Mouse (Mus musculus) embryonic facial prominence, embryonic 11.5 days (tissue): Measurements from ENCODE around the gene Stxbp4. TPM values are rescaled to one million over a fixed set of nuclear protein-coding genes. Genes with fewer than 3 reads are reported as not detected.

Experiments used
- ATAC-seq: fragments of 200-750 bp; cut with Nextera tagmentation; replicated peaks from 2 replicates; pipeline ENCODE4 v1.8.0; 2017; ENCODE audit warnings: low read depth; ENCODE audit not compliant: insufficient number of reproducible peaks, low FRiP score, low TSS enrichment
- DNase-seq: peaks from one replicate; pipeline ENCODE4 v3.0.0-alpha.2; 2015; ENCODE audit warnings: low spot score
- H3K27ac ChIP-seq: fragments of 300-500 bp; sonication (generic); replicated peaks from 2 replicates; pipeline ENCODE4 v1.5.1; 2014; ENCODE audit warnings: mild to moderate bottlenecking, low read depth, low read length, control low read depth
- H3K27me3 ChIP-seq: fragments of 300-500 bp; sonication (generic); 2 replicates; pipeline ENCODE4 v1.6.1; 2014; ENCODE audit warnings: mild to moderate bottlenecking, low read length, moderate library complexity, mixed read lengths; ENCODE audit not compliant: control insufficient read depth, insufficient read depth
- H3K36me3 ChIP-seq: fragments of 300-500 bp; sonication (generic); replicated peaks from 2 replicates; pipeline ENCODE4 v1.6.1; 2014; ENCODE audit warnings: low read depth, mild to moderate bottlenecking, low read length, moderate library complexity, mixed read lengths; ENCODE audit not compliant: control insufficient read depth, insufficient read depth
- H3K4me1 ChIP-seq: fragments of 300-500 bp; sonication (generic); 2 replicates; pipeline ENCODE4 v1.6.1; 2014; ENCODE audit warnings: low read length, mixed read lengths; ENCODE audit not compliant: control insufficient read depth, insufficient read depth
- H3K4me2 ChIP-seq: fragments of 300-500 bp; sonication (generic); 2 replicates; pipeline ENCODE4 v1.6.1; 2014; ENCODE audit warnings: low read depth, mild to moderate bottlenecking, control low read depth, low read length, moderate library complexity
- H3K4me3 ChIP-seq: fragments of 300-500 bp; sonication (generic); 2 replicates; pipeline ENCODE4 v1.5.1; 2014; ENCODE audit warnings: low read depth, low read length, control low read depth
- H3K9ac ChIP-seq: fragments of 300-500 bp; sonication (generic); replicated peaks from 2 replicates; pipeline ENCODE4 v1.6.1; 2014; ENCODE audit warnings: mild to moderate bottlenecking, control low read depth, low read length
- H3K9me3 ChIP-seq: fragments of 300-500 bp; sonication (generic); replicated peaks from 2 replicates; pipeline ENCODE4 v1.6.1; 2016; ENCODE audit warnings: mild to moderate bottlenecking, low read length, inconsistent platforms, mixed read lengths; ENCODE audit not compliant: control insufficient read depth
- WGBS: fragments of 180-500 bp; shearing (Covaris S2); extraction: QIAGEN DNeasy Blood & Tissue Kit; methylation state at CpG from one replicate; pipeline ENCODE4 v1.1.7; 2014; 5-methylcytosine and 5-hydroxymethylcytosine counted together
- polyA plus RNA-seq: library from polyadenylated mRNA; unstranded; fragments of >200 nt; fragmentation: Nextera tagmentation; extraction: Ambion mirVana; gene quantifications from 2 replicates; pipeline ENCODE4 v1.2.1, GENCODE M21; 2014

Gene Stxbp4
- polyA plus RNA-seq = 35.1 and 38.2 TPM in 2 replicates

GRCm38 (mm10) chr11:90637440-90638311, at the start of gene Stxbp4, which contains the start of gene Cox11:
Stxbp4 (minus strand) TSS chr11:90638084.
Cox11 (plus strand) TSS chr11:90638173.
- H3K4me3 ChIP-seq = peak within 1 kb of the TSS; percentile 97

GRCm38 (mm10) chr11:90687040-90687439, 49.2 kb upstream of the Stxbp4 start:
- under 1% methylated on average over 17 of the region's 17 CpGs for WGBS
- Histone ChIP-seq H3K27me3 (peaks cover 4% of the 10 kb centered on the region; the same call in 1 of the 2 replicates), H3K4me2 (peak overlapping the region; percentile 65), H3K4me1 (0 out of 2 replicates have a peak, but pooled peaks cover 3% of the 10 kb centered on the region), H3K27ac (no peak overlapping the region), H3K4me3 (peak overlapping the region; percentile 50), H3K9me3 (no peaks in the 10 kb centered on the region), H3K36me3 (no peaks in the 10 kb centered on the region), H3K9ac (peak overlapping the region; percentile 59)
- DNase-seq = peak; percentile 5
- peak; percentile 45 for ATAC-seq

More at GRCm38 (mm10) chr11:90637440-90638311, at the start of gene Stxbp4, which contains the start of gene Cox11:
- DNase-seq = peak; percentile 97
- peak within 1 kb of the TSS; percentile 96 for H3K9ac ChIP-seq
- ATAC-seq = peak; percentile 95
- H3K27ac ChIP-seq = peak within 1 kb of the TSS; percentile 77
- no peaks in the 10 kb centered on the region for H3K36me3 ChIP-seq
- H3K4me2 ChIP-seq = peak within 1 kb of the TSS; percentile 61
- no peaks in the 10 kb centered on the region for H3K9me3 ChIP-seq
- H3K4me1 ChIP-seq = no peaks in the 10 kb centered on the region
- under 1% methylated on average over 45 of the region's 48 CpGs for WGBS
- no peaks in the 10 kb centered on the region for H3K27me3 ChIP-seq

- Histone ChIP-seq H3K9ac (peak overlapping the region; percentile 59; the same call in 1 of the 2 replicates), H3K27ac (no peak overlapping the region), H3K4me1 (0 out of 2 replicates have a peak, but pooled peaks cover 3% of the 10 kb centered on the region), H3K36me3 (no peaks in the 10 kb centered on the region), H3K9me3 (no peaks in the 10 kb centered on the region), H3K4me2 (peak overlapping the region; percentile 65), H3K4me3 (peak overlapping the region; percentile 50), H3K27me3 (peaks cover 4% of the 10 kb centered on the region; the same call in 1 of the 2 replicates)
- no peak for DNase-seq
- 71% methylated on average over 13 of the region's 13 CpGs for WGBS
- ATAC-seq = no peak
Observed at GRCm38 (mm10) chr11:90686287-90687025, 48.6 kb upstream of the Stxbp4 start.

GRCm38 (mm10) chr11:90685196-90685595, 47.3 kb upstream of the Stxbp4 start:
- DNase-seq (no peak), ATAC-seq (no peak)
- H3K9me3 ChIP-seq = no peaks in the 10 kb centered on the region
- peaks cover 4% of the 10 kb centered on the region; the same call in 1 of the 2 replicates for H3K27me3 ChIP-seq
- 64% methylated on average over 6 of the region's 6 CpGs for WGBS
- no peak overlapping the region for H3K4me2 ChIP-seq
- H3K9ac ChIP-seq = no peak overlapping the region
- 0 out of 2 replicates have a peak, but pooled peaks cover 3% of the 10 kb centered on the region for H3K4me1 ChIP-seq
- H3K36me3 ChIP-seq = no peaks in the 10 kb centered on the region
- H3K4me3 ChIP-seq = no peak overlapping the region
- no peak overlapping the region for H3K27ac ChIP-seq

- peaks cover 4% of the 10 kb centered on the region; the same call in 1 of the 2 replicates for H3K27me3 ChIP-seq
- H3K9me3 ChIP-seq = no peaks in the 10 kb centered on the region
- H3K9ac ChIP-seq = no peak overlapping the region
- H3K36me3 ChIP-seq = no peaks in the 10 kb centered on the region
- no peak overlapping the region for H3K27ac ChIP-seq
- H3K4me2 ChIP-seq = no peak overlapping the region
- 36% methylated on average over 6 of the region's 6 CpGs for WGBS
- H3K4me3 ChIP-seq = no peak overlapping the region
- ATAC-seq (no peak), DNase-seq (peak; percentile 6)
- H3K4me1 ChIP-seq = 0 out of 2 replicates have a peak, but pooled peaks cover 3% of the 10 kb centered on the region
Observed at GRCm38 (mm10) chr11:90684765-90685164, 46.9 kb upstream of the Stxbp4 start.

GRCm38 (mm10) chr11:90681171-90681570, 43.3 kb upstream of the Stxbp4 start:
- Histone ChIP-seq H3K27me3 (no peaks in the 10 kb centered on the region), H3K27ac (no peak overlapping the region), H3K36me3 (no peaks in the 10 kb centered on the region), H3K4me2 (no peak overlapping the region), H3K4me1 (no peaks in the 10 kb centered on the region), H3K9me3 (no peaks in the 10 kb centered on the region), H3K4me3 (no peak overlapping the region), H3K9ac (no peak overlapping the region)
- DNase-seq = no peak
- no peak for ATAC-seq

- 85% methylated on average over 5 of the region's 5 CpGs for WGBS
- Histone ChIP-seq H3K27me3 (no peaks in the 10 kb centered on the region), H3K4me1 (no peaks in the 10 kb centered on the region), H3K36me3 (no peaks in the 10 kb centered on the region), H3K4me3 (no peak overlapping the region), H3K9me3 (no peaks in the 10 kb centered on the region), H3K27ac (no peak overlapping the region), H3K9ac (no peak overlapping the region), H3K4me2 (no peak overlapping the region)
- DNase-seq (no peak), ATAC-seq (no peak)
Observed at GRCm38 (mm10) chr11:90678582-90678981, 40.7 kb upstream of the Stxbp4 start.
